Mouse (Mus musculus) embryonic fibroblast, embryonic 13.5 days (primary cell): ENCODE data around the gene Olfr794.

Experiments used
- CTCF ChIP-seq: IDR thresholded peaks from 2 replicates; pipeline ENCODE4 v1.5.1; 2011; ENCODE audit warnings: mild to moderate bottlenecking, control low read depth, low read length, moderate library complexity, borderline replicate concordance; ENCODE audit not compliant: insufficient read depth
- POLR2A ChIP-seq: IDR thresholded peaks from 2 replicates; pipeline ENCODE4 v1.6.1; 2011; ENCODE audit warnings: low read depth, mild to moderate bottlenecking, control low read depth, low read length, moderate library complexity

DNA sequence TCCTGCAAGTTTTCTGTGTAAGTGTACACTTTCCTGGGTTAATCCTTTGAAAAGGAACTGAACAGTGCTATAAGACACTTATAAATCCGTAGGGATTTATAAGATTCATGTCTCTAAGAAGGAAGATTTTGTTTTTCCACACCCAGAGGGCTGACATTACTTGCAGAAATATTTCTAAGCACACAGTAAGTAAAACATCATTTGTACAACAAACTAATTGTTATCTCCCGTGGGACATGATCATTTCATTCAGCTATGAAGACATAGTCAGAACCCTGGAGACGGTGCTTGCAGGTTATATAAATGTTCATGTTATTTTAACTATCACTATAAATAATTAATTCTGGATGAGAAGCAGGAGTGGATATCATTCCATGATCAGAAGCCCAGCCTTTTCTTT lies 46.0 kb upstream of the Olfr794 start, which contains the start of gene Olfr791:
- no peak for TF ChIP-seq CTCF
- no peak for TF ChIP-seq POLR2A
